Mouse (Mus musculus): Measurements from ENCODE around the gene Spred2. TPM values are rescaled to one million over a fixed set of nuclear protein-coding genes. Genes with fewer than 3 reads are reported as not detected.

Gene Spred2
- polyA plus RNA-seq, 1 experiment from 2014 or later, result 12.3 TPM

DNA sequence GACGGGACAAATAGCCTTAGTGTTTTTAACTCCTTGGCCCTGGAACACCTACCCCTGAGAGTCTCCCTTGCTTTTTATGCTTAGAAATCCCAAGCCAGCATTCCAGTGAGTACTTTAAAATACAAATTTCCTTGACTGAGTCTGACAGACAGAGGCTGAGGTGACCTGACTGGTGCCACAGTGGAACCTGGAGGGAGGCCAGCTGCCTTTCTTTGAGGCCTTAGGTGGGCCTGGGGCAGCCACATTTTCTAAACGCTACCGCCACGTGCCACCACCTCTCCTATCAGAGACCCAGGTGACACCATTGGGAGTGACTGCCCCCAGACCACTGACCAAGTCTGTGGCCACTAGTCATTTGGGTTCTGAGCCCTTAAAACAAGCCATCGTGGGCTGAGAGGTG lies 40.2 kb downstream of the Spred2 start:
- no peak overlapping the region for H3K4me3 ChIP-seq (ENCODE audit: low read length)
- H3K9me3 ChIP-seq (ENCODE audit: control insufficient read depth, low read length), result no peaks in the 10 kb centered on the region
- H3K4me2 ChIP-seq (replicated peaks; ENCODE audit: low read depth, low read length), result no peak overlapping the region
- peak overlapping the region; percentile 75; the same call in 1 of the 2 replicates for H3K27ac ChIP-seq (ENCODE audit: low read depth, low read length)
- no peak overlapping the region for H3K9ac ChIP-seq (ENCODE audit: low read depth, low read length)
- no peaks in the 10 kb centered on the region for H3K36me3 ChIP-seq (ENCODE audit: control insufficient read depth, insufficient read depth, low read length)
- no peaks in the 10 kb centered on the region for H3K27me3 ChIP-seq (ENCODE audit: control insufficient read depth, insufficient read depth, low read length)
- 80% methylated on average over 5 of the region's 5 CpGs for WGBS
- H3K4me1 ChIP-seq (ENCODE audit: control insufficient read depth, insufficient read depth, low read length), result peaks cover 59% of the 10 kb centered on the region
- no peak for ATAC-seq (ENCODE audit: low FRiP score, low TSS enrichment)

DNA sequence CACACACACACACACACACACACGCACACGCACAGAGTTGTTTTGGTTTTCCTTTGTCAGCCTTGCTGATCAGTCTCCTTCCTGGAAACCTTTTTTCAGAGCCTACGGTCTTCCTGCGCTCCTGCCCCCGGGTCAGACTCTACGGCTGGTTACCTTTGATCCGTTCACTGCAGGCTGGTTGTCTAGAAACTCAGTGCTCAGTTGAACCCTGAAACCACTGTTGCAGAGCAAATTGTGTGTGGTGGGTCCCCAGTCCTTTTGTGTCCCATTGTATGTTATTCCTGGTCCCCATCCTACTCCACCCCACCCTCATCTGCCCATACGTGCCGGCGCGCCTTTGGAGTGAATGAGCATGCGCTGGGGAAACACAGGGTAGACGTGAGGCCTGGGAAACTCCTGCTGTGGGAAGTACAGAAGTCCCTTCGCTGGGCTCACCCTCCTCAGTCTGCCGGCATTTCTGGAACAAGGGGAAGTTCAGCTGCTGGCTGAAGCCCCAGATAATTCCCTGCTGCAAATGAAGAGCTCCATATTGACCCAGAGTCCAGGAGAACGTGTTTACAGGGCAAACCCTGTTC lies 40.9 kb downstream of the Spred2 start:
- no peaks in the 10 kb centered on the region for H3K27me3 ChIP-seq (ENCODE audit: control insufficient read depth, insufficient read depth, low read length)
- no peak for ATAC-seq (ENCODE audit: low FRiP score, low TSS enrichment)
- H3K9me3 ChIP-seq (ENCODE audit: control insufficient read depth, low read length), result no peaks in the 10 kb centered on the region
- no peak overlapping the region for H3K9ac ChIP-seq (ENCODE audit: low read depth, low read length)
- 0 out of 2 replicates have a peak overlapping the region, but pooled peaks have one; percentile 10 for H3K4me2 ChIP-seq (replicated peaks; ENCODE audit: low read depth, low read length)
- no peaks in the 10 kb centered on the region for H3K36me3 ChIP-seq (ENCODE audit: control insufficient read depth, insufficient read depth, low read length)
- H3K4me1 ChIP-seq (ENCODE audit: control insufficient read depth, insufficient read depth, low read length), result peaks cover 62% of the 10 kb centered on the region
- H3K4me3 ChIP-seq (ENCODE audit: low read length), result no peak overlapping the region
- H3K27ac ChIP-seq (ENCODE audit: low read depth, low read length), result peak overlapping the region; percentile 39; the same call in 1 of the 2 replicates
- WGBS, result 51% methylated on average over 16 of the region's 16 CpGs

DNA sequence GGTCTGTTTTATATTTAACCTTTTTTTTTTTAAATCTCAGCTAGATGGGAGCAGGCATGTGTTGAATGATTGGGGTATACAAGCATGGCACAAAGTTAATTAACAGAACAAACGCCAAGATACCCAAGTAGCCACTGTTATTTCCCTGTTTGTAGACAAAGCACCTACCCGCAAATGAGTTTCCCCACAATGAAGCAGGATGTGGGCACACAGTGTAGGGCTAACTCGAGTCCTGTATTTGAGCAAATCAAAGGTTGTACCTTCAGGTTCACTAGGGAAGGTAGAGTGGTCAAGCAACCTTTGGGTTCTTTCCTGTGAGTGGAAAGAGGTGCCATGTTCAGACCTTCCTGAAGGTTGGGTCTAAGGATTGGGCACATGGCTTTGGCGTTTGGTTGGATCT lies 41.5 kb downstream of the Spred2 start:
- Histone ChIP-seq H3K36me3 (ENCODE audit: control insufficient read depth, insufficient read depth, low read length) (no peaks in the 10 kb centered on the region), H3K27ac (ENCODE audit: low read depth, low read length) (peak overlapping the region; percentile 39; the same call in 1 of the 2 replicates), H3K4me2 (replicated peaks; ENCODE audit: low read depth, low read length) (no peak overlapping the region), H3K9ac (ENCODE audit: low read depth, low read length) (no peak overlapping the region), H3K27me3 (ENCODE audit: control insufficient read depth, insufficient read depth, low read length) (no peaks in the 10 kb centered on the region), H3K9me3 (ENCODE audit: control insufficient read depth, low read length) (no peaks in the 10 kb centered on the region), H3K4me1 (ENCODE audit: control insufficient read depth, insufficient read depth, low read length) (peaks cover 62% of the 10 kb centered on the region), H3K4me3 (ENCODE audit: low read length) (no peak overlapping the region)
- 77% methylated on average over 4 of the region's 4 CpGs for WGBS
- no peak for ATAC-seq (ENCODE audit: low FRiP score, low TSS enrichment)

DNA sequence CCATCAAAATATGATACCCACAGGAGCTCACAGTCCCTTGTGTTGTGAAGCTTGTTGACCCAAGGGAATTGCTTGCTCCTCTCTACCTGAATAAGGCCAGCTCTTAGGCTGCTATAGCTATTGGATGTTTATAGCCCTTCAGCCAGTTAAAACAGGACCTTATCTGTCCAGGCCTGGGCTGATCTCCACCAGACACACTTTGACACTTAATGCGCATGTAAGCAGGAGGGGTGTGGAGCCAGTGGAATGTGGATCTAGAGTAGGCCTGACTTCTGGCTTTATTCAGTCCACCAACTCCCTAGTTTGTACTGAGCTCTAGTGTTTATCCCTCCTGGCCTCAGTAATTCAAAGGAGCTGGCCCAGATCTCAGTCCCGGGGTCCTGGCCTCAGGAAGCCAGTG lies 42.1 kb downstream of the Spred2 start:
- Histone ChIP-seq H3K9me3 (ENCODE audit: control insufficient read depth, low read length) (no peaks in the 10 kb centered on the region), H3K9ac (ENCODE audit: low read depth, low read length) (no peak overlapping the region), H3K27me3 (ENCODE audit: control insufficient read depth, insufficient read depth, low read length) (no peaks in the 10 kb centered on the region), H3K4me1 (ENCODE audit: control insufficient read depth, insufficient read depth, low read length) (peaks cover 62% of the 10 kb centered on the region), H3K36me3 (ENCODE audit: control insufficient read depth, insufficient read depth, low read length) (no peaks in the 10 kb centered on the region), H3K4me2 (replicated peaks; ENCODE audit: low read depth, low read length) (no peak overlapping the region), H3K27ac (ENCODE audit: low read depth, low read length) (peak overlapping the region; percentile 30; the same call in 1 of the 2 replicates), H3K4me3 (ENCODE audit: low read length) (no peak overlapping the region)
- 43% methylated on average over 2 of the region's 2 CpGs for WGBS
- ATAC-seq (ENCODE audit: low FRiP score, low TSS enrichment), result peak; percentile 21; the same call in 1 of the 2 replicates

DNA sequence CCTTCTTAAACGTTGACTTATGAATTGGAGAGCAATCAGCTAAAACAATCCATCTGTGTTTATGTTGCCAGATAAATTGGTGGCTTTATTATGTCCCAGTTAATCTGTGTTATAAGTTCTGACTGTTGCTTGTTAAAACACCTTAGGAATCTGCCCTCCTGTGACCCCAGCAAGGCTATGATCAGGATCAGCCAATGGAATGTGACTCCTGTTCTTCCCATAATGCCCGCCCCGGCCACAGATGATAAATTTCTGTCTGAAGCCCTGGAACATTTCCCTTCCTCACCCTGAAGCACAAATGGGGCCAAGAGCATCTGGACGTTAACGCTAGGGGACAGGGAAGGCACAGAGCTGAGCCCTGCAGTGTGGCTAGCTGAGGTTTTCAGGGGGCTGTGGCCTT lies 45.4 kb downstream of the Spred2 start:
- Histone ChIP-seq H3K36me3 (ENCODE audit: control insufficient read depth, insufficient read depth, low read length) (no peaks in the 10 kb centered on the region), H3K9me3 (ENCODE audit: control insufficient read depth, low read length) (no peaks in the 10 kb centered on the region), H3K4me2 (replicated peaks; ENCODE audit: low read depth, low read length) (no peak overlapping the region), H3K27ac (ENCODE audit: low read depth, low read length) (peak overlapping the region; percentile 59), H3K27me3 (ENCODE audit: control insufficient read depth, insufficient read depth, low read length) (no peaks in the 10 kb centered on the region), H3K9ac (ENCODE audit: low read depth, low read length) (no peak overlapping the region), H3K4me1 (ENCODE audit: control insufficient read depth, insufficient read depth, low read length) (peaks cover 59% of the 10 kb centered on the region), H3K4me3 (ENCODE audit: low read length) (no peak overlapping the region)
- 8% methylated on average over 5 of the region's 5 CpGs for WGBS
- ATAC-seq (ENCODE audit: low FRiP score, low TSS enrichment), result no peak

DNA sequence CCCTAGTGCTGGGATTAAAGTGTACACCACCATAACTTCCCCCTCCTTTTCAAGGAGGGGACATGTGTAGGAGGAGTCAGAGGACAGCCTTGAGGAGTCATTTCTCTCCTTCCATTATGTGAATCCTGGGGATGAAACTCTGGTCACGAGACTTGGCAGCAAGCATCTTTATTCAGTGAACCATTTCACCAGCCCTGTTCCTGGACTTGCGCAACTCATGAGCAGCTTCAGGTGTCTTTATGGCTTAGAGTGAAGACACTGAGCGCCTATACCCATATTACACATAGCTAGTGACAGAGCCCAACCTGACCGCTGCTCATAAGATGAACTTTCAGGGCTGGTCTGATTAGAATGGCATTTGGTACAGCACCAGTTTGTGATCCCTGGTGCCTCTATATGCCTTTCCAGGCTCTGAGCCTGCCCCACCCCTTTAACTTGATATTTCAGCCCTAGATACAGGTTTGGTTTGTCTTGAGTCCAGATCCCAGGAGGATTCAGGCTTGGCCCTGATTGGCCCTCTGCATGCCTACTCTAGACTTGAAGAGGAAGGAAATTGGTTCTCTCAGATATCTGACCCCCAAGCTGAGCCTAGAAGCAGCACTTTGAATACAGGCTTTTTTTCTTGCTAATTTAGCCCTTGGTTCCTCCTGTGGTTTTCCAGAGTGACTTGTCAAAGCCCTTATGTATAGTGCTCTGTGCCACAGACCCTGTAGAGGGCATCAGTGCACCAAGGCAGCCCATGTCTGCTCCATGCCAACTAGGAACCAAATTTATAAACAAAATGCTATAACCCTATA lies 48.0 kb downstream of the Spred2 start:
- Histone ChIP-seq H3K27ac (ENCODE audit: low read depth, low read length) (no peak overlapping the region), H3K4me1 (ENCODE audit: control insufficient read depth, insufficient read depth, low read length) (peaks cover 43% of the 10 kb centered on the region), H3K9ac (ENCODE audit: low read depth, low read length) (no peak overlapping the region), H3K36me3 (ENCODE audit: control insufficient read depth, insufficient read depth, low read length) (no peaks in the 10 kb centered on the region), H3K4me3 (ENCODE audit: low read length) (no peak overlapping the region), H3K9me3 (ENCODE audit: control insufficient read depth, low read length) (no peaks in the 10 kb centered on the region), H3K4me2 (replicated peaks; ENCODE audit: low read depth, low read length) (no peak overlapping the region), H3K27me3 (ENCODE audit: control insufficient read depth, insufficient read depth, low read length) (no peaks in the 10 kb centered on the region)
- ATAC-seq (ENCODE audit: low FRiP score, low TSS enrichment), result no peak
- WGBS, result 83% methylated on average over 4 of the region's 4 CpGs

DNA sequence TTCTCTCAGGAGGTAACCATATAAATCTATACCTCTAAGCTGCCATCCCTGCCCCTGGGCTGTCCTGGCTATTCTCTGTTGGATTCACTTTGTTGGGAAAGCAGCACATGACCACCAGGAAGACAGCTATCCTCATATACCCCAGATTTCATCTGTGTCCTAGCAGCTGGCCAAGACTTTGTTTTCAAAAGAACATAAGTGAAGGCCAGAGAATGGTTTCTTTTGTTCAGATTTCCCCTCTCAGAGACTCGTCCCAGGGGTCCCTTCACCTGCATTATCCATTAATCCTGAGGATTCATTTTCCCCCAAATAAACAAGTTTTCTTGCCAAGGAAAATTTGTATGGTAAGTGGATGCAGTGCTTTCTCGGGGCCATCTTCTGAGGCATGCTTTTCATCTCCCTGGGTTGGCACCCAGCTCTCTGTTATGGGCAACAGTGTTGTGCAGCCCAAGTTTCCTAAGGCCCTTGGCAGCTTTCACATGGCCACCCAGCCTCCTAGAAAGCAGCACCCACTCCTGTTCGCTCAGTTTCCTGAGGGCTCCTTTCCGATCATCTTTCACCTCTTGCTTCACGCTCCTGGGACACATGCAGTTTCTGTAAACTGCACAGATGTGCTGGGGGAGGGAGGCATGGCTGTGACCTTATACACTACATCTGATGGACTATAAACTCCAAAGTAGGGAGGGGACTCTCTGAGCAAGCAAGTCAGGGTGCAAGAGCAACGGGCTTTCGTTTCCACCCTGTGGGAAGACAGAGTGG lies 49.0 kb downstream of the Spred2 start:
- no peak overlapping the region for H3K4me3 ChIP-seq (ENCODE audit: low read length)
- no peak overlapping the region for H3K4me2 ChIP-seq (replicated peaks; ENCODE audit: low read depth, low read length)
- 30% methylated on average over 7 of the region's 7 CpGs for WGBS
- peak; percentile 50 for ATAC-seq (ENCODE audit: low FRiP score, low TSS enrichment)
- H3K9ac ChIP-seq (ENCODE audit: low read depth, low read length), result no peak overlapping the region
- no peaks in the 10 kb centered on the region for H3K36me3 ChIP-seq (ENCODE audit: control insufficient read depth, insufficient read depth, low read length)
- no peaks in the 10 kb centered on the region for H3K9me3 ChIP-seq (ENCODE audit: control insufficient read depth, low read length)
- H3K27me3 ChIP-seq (ENCODE audit: control insufficient read depth, insufficient read depth, low read length), result no peaks in the 10 kb centered on the region
- peaks cover 46% of the 10 kb centered on the region for H3K4me1 ChIP-seq (ENCODE audit: control insufficient read depth, insufficient read depth, low read length)
- H3K27ac ChIP-seq (ENCODE audit: low read depth, low read length), result peak overlapping the region; percentile 19; the same call in 1 of the 2 replicates

DNA sequence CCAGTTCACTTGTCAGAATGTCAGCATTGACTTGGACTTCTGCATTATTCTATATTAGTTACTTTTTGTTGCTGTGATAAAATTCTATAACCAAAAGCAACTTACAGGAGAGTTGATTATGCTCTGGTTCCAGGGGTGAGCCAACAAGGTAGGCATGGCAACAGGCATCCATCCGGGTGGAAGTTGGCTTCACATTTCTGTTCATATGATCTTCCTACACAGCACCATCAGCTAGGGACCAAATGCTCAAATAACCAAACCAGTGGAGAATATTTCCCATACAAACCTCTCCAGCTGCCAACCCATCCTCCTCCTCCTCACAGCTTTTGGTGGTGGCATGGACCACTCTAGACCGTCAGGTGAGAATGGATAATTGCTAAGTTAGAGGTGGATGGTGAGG lies 51.9 kb downstream of the Spred2 start:
- H3K36me3 ChIP-seq (ENCODE audit: control insufficient read depth, insufficient read depth, low read length), result no peaks in the 10 kb centered on the region
- no peak overlapping the region for H3K27ac ChIP-seq (ENCODE audit: low read depth, low read length)
- no peaks in the 10 kb centered on the region for H3K9me3 ChIP-seq (ENCODE audit: control insufficient read depth, low read length)
- no peaks in the 10 kb centered on the region for H3K27me3 ChIP-seq (ENCODE audit: control insufficient read depth, insufficient read depth, low read length)
- no peak overlapping the region for H3K4me3 ChIP-seq (ENCODE audit: low read length)
- peaks cover 49% of the 10 kb centered on the region for H3K4me1 ChIP-seq (ENCODE audit: control insufficient read depth, insufficient read depth, low read length)
- ATAC-seq (ENCODE audit: low FRiP score, low TSS enrichment), result no peak
- WGBS, result 84% methylated on average over 2 of the region's 2 CpGs
- no peak overlapping the region for H3K9ac ChIP-seq (ENCODE audit: low read depth, low read length)
- H3K4me2 ChIP-seq (replicated peaks; ENCODE audit: low read depth, low read length), result no peak overlapping the region

DNA sequence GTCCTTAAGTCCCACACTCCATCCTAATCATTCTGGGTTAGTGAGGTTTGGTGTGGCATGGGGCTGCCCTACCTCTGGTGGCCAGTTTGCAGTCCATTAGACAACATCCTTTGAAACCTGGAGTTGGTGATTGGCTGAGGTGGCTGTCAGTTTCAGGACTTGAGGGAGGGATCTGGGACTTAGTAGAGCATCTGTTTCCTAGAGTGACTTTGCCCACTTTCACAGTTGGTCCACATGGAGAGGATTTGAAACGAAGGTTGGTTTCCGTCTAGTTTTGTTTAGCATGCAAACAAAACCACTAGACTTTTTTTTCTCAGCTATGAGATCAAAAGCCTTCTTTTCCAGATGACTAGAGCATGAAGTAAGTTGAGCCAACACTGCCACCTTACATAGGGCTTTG lies 53.5 kb downstream of the Spred2 start:
- Histone ChIP-seq H3K36me3 (ENCODE audit: control insufficient read depth, insufficient read depth, low read length) (no peaks in the 10 kb centered on the region), H3K4me2 (replicated peaks; ENCODE audit: low read depth, low read length) (no peak overlapping the region), H3K4me3 (ENCODE audit: low read length) (no peak overlapping the region), H3K27me3 (ENCODE audit: control insufficient read depth, insufficient read depth, low read length) (no peaks in the 10 kb centered on the region), H3K4me1 (ENCODE audit: control insufficient read depth, insufficient read depth, low read length) (peaks cover 42% of the 10 kb centered on the region), H3K9me3 (ENCODE audit: control insufficient read depth, low read length) (no peaks in the 10 kb centered on the region), H3K9ac (ENCODE audit: low read depth, low read length) (no peak overlapping the region), H3K27ac (ENCODE audit: low read depth, low read length) (no peak overlapping the region)
- WGBS, result 39% methylated on average over 2 of the region's 2 CpGs
- no peak for ATAC-seq (ENCODE audit: low FRiP score, low TSS enrichment)
